Mouse (Mus musculus) heart, embryonic 15.5 days (tissue): ENCODE results near the gene Kif28. TPM values are rescaled to one million over a fixed set of nuclear protein-coding genes. Genes with fewer than 3 reads are reported as not detected.
"Not testable (repeated sequence)": the region's sequence is repeated elsewhere in the genome, so short reads cannot be mapped to it uniquely, and the experiment has no call there.

Experiments used
- ATAC-seq: fragments of 200-750 bp; cut with Nextera tagmentation; replicated peaks from 2 replicates; pipeline ENCODE4 v1.8.0; 2017; ENCODE audit warnings: low read depth, moderate TSS enrichment; ENCODE audit not compliant: insufficient number of reproducible peaks, insufficient read depth, low FRiP score
- H3K27ac ChIP-seq: fragments of 300-500 bp; sonication (generic); 2 replicates; pipeline ENCODE4 v1.5.1; 2015; ENCODE audit warnings: mild to moderate bottlenecking, inconsistent platforms
- H3K27me3 ChIP-seq: fragments of 300-500 bp; sonication (generic); 2 replicates; pipeline ENCODE4 v1.6.1; 2015; ENCODE audit warnings: inconsistent platforms
- H3K36me3 ChIP-seq: fragments of 300-500 bp; sonication (generic); 2 replicates; pipeline ENCODE4 v1.6.1; 2015; ENCODE audit warnings: mild to moderate bottlenecking, inconsistent platforms
- H3K4me1 ChIP-seq: fragments of 300-500 bp; sonication (generic); replicated peaks from 2 replicates; pipeline ENCODE4 v1.6.1; 2015; ENCODE audit warnings: inconsistent platforms
- H3K4me2 ChIP-seq: fragments of 300-500 bp; sonication (generic); 2 replicates; pipeline ENCODE4 v1.6.1; 2015; ENCODE audit warnings: inconsistent platforms, mild to moderate bottlenecking, moderate library complexity
- H3K4me3 ChIP-seq: fragments of 300-500 bp; sonication (generic); 2 replicates; pipeline ENCODE4 v1.5.1; 2015; ENCODE audit warnings: mild to moderate bottlenecking, inconsistent platforms
- H3K9ac ChIP-seq: fragments of 300-500 bp; sonication (generic); 2 replicates; pipeline ENCODE4 v1.6.1; 2015; ENCODE audit warnings: mild to moderate bottlenecking, inconsistent platforms
- H3K9me3 ChIP-seq: fragments of 300-500 bp; sonication (generic); replicated peaks from 2 replicates; pipeline ENCODE4 v1.6.1; 2016; ENCODE audit warnings: inconsistent platforms
- WGBS: fragments of 180-500 bp; shearing (Covaris S2); methylation state at CpG from one replicate; pipeline ENCODE4 v1.1.7; 2015; ENCODE audit warnings: mixed read lengths; 5-methylcytosine and 5-hydroxymethylcytosine counted together
- polyA plus RNA-seq: library from polyadenylated mRNA; unstranded; fragments of >200 nt; fragmentation: Nextera tagmentation; extraction: Ambion mirVana; gene quantifications from 2 replicates; pipeline ENCODE4 v1.2.1, GENCODE M21; 2015

Gene Kif28
- polyA plus RNA-seq, 1 experiment from 2014 or later: 0.08 TPM

- no peak for ATAC-seq
- Histone ChIP-seq H3K9ac (no peak overlapping the region), H3K4me1 (peaks cover 11% of the 10 kb centered on the region), H3K27ac (no peak overlapping the region; the same call in 1 of the 2 replicates), H3K9me3 (no peaks in the 10 kb centered on the region), H3K27me3 (no peaks in the 10 kb centered on the region), H3K4me2 (no peak overlapping the region), H3K4me3 (no peak overlapping the region), H3K36me3 (no peaks in the 10 kb centered on the region)
- WGBS: 34% methylated on average over 3 of the region's 3 CpGs
Measured at GRCm38 (mm10) chr1:179704150-179704549, 40.9 kb downstream of the Kif28 start.

- ATAC-seq: no peak
- Histone ChIP-seq H3K9ac (no peak overlapping the region), H3K4me3 (no peak overlapping the region), H3K4me1 (peaks cover 4% of the 10 kb centered on the region; the same call in 1 of the 2 replicates), H3K36me3 (peaks cover 11% of the 10 kb centered on the region), H3K4me2 (no peak overlapping the region), H3K27ac (no peak overlapping the region), H3K27me3 (no peaks in the 10 kb centered on the region), H3K9me3 (no peaks in the 10 kb centered on the region)
- WGBS: 74% methylated on average over 6 of the region's 6 CpGs
Measured at GRCm38 (mm10) chr1:179689479-179689878, 55.6 kb downstream of the Kif28 start.

DNA sequence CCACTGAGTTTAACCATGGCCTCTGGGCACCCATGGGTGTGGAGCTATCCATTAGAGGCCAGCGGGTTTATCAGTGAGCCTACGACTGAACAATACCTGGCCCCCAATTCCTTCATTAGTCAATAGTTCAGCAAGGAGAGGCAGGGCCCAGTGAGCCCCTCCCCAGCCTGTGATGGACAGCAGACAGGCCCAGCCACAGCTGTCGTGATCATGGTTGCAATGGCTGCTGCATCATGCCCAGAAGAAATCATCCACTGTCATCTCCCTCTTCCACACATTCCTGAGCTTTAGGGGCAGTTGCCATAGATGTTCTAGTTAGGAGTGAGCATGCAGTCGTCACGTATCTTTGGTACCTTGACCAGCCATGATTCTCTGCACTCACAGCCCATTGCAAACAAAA lies 56.2 kb downstream of the Kif28 start:
- peak overlapping the region; percentile 62 for H3K27ac ChIP-seq
- WGBS: 52% methylated on average over 5 of the region's 5 CpGs
- H3K9ac ChIP-seq: no peak overlapping the region
- ATAC-seq: no peak
- H3K4me3 ChIP-seq: no peak overlapping the region
- no peak overlapping the region for H3K4me2 ChIP-seq
- no peaks in the 10 kb centered on the region for H3K27me3 ChIP-seq
- peaks cover 13% of the 10 kb centered on the region for H3K36me3 ChIP-seq
- H3K9me3 ChIP-seq: no peaks in the 10 kb centered on the region
- peaks cover 4% of the 10 kb centered on the region; the same call in 1 of the 2 replicates for H3K4me1 ChIP-seq

GRCm38 (mm10) chr1:179688415-179688814 lies 56.7 kb downstream of the Kif28 start:
- peak overlapping the region; percentile 62 for H3K27ac ChIP-seq
- 34% methylated on average over 6 of the region's 6 CpGs for WGBS
- no peak overlapping the region for H3K4me2 ChIP-seq

GRCm38 (mm10) chr1:179687966-179688365 lies 57.1 kb downstream of the Kif28 start:
- no peak for ATAC-seq
- H3K9me3 ChIP-seq: no peaks in the 10 kb centered on the region
- H3K27me3 ChIP-seq: no peaks in the 10 kb centered on the region
- WGBS: 88% methylated on average over 3 of the region's 3 CpGs
- H3K4me3 ChIP-seq: no peak overlapping the region
- H3K27ac ChIP-seq: peak overlapping the region; percentile 62; the same call in 1 of the 2 replicates
- H3K4me2 ChIP-seq: no peak overlapping the region
- no peak overlapping the region for H3K9ac ChIP-seq
- peaks cover 4% of the 10 kb centered on the region; the same call in 1 of the 2 replicates for H3K4me1 ChIP-seq
- H3K36me3 ChIP-seq: peaks cover 21% of the 10 kb centered on the region

More at GRCm38 (mm10) chr1:179688415-179688814, 56.7 kb downstream of the Kif28 start:
- Histone ChIP-seq H3K27me3 (no peaks in the 10 kb centered on the region), H3K4me3 (no peak overlapping the region), H3K9me3 (no peaks in the 10 kb centered on the region), H3K9ac (no peak overlapping the region), H3K4me1 (peaks cover 4% of the 10 kb centered on the region; the same call in 1 of the 2 replicates), H3K36me3 (peaks cover 17% of the 10 kb centered on the region)
- ATAC-seq: peak; percentile 50; the same call in 1 of the 2 replicates

DNA sequence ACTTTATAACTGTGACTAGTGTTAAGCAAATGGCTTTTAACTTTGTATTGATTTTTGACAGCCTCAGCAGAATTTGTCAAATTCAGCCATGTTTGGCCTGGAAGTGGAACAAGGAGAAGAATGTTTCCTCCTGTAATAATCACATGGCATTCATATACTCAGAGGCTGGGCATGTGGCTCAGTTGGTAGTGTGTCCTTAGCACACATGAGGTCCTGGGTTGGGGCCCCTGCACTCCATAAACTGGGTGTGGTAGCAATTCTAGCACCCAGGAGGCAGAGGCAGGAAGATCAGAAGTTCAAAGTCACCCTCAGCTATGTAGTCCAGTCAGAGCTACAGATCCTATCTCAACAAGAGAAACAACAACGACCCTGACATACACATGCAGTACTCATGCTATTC lies 57.8 kb downstream of the Kif28 start:
- H3K9ac ChIP-seq: no peak overlapping the region
- H3K27me3 ChIP-seq: no peaks in the 10 kb centered on the region
- H3K9me3 ChIP-seq: no peaks in the 10 kb centered on the region
- no peak for ATAC-seq
- H3K4me3 ChIP-seq: no peak overlapping the region
- peaks cover 4% of the 10 kb centered on the region; the same call in 1 of the 2 replicates for H3K4me1 ChIP-seq
- H3K36me3 ChIP-seq: peaks cover 24% of the 10 kb centered on the region
- WGBS: 63% methylated on average over 1 of the region's 1 CpGs
- H3K4me2 ChIP-seq: no peak overlapping the region
- H3K27ac ChIP-seq: no peak overlapping the region

GRCm38 (mm10) chr1:179686781-179687180 lies 58.3 kb downstream of the Kif28 start:
- Histone ChIP-seq H3K9me3 (no peaks in the 10 kb centered on the region), H3K36me3 (peaks cover 26% of the 10 kb centered on the region), H3K4me1 (peaks cover 4% of the 10 kb centered on the region; the same call in 1 of the 2 replicates), H3K9ac (no peak overlapping the region), H3K4me3 (no peak overlapping the region), H3K27me3 (no peaks in the 10 kb centered on the region), H3K4me2 (no peak overlapping the region), H3K27ac (peak overlapping the region; percentile 34; the same call in 1 of the 2 replicates)
- ATAC-seq: no peak
- WGBS: 45% methylated on average over 5 of the region's 5 CpGs

DNA sequence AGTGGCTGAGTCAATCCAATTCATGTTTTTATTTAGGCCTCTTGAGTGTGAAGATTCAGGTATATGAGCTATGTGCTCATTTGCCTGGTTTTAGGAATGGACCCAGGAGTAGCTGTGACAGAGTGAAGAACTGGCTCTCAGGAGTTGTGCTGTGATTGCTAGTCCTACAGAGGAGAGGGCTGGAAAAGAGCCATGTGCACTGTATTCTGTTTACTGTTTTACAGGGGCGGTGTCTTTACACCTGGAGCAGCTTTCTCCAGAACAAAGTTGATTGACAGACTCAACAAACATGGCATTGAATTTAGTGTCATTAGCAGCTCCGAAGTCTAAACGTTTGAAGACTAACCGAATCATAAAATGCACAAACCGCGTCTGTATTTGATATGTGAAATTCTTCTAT lies 58.7 kb downstream of the Kif28 start:
- ATAC-seq: no peak
- H3K36me3 ChIP-seq: peaks cover 29% of the 10 kb centered on the region
- WGBS: 77% methylated on average over 6 of the region's 6 CpGs

DNA sequence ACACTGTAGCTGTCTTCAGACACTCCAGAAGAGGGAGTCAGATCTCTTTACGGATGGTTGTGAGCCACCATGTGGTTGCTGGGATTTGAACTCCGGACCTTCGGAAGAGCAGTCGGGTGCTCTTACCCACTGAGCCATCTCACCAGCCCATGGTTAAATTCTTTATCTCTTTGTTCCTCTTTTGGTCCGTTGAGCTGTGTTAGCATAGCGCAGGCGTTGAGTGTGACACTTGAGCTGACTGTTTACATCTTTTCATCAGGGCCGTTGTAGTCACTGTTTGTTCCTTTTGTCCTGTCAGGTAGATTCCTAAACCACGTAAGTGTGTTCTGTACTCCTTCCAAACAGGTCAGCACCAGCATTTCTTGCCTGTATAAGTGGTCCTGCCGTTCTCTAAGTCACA lies 62.3 kb downstream of the Kif28 start:
- H3K9me3 ChIP-seq, H3K4me3 ChIP-seq, H3K27ac ChIP-seq, H3K9ac ChIP-seq, H3K4me2 ChIP-seq, H3K27me3 ChIP-seq, H3K4me1 ChIP-seq, ATAC-seq: not testable (repeated sequence)
- H3K36me3 ChIP-seq: peaks cover 56% of the 10 kb centered on the region
- WGBS: 78% methylated on average over 10 of the region's 10 CpGs

More for the DNA sequence above, 58.7 kb downstream of the Kif28 start:
- H3K4me2 ChIP-seq: no peak overlapping the region
- no peak overlapping the region for H3K4me3 ChIP-seq
- H3K27me3 ChIP-seq: no peaks in the 10 kb centered on the region
- H3K27ac ChIP-seq: 0 out of 2 replicates have a peak overlapping the region, but pooled peaks have one; percentile 34
- H3K9me3 ChIP-seq: no peaks in the 10 kb centered on the region
- H3K9ac ChIP-seq: no peak overlapping the region
- peaks cover 4% of the 10 kb centered on the region; the same call in 1 of the 2 replicates for H3K4me1 ChIP-seq

DNA sequence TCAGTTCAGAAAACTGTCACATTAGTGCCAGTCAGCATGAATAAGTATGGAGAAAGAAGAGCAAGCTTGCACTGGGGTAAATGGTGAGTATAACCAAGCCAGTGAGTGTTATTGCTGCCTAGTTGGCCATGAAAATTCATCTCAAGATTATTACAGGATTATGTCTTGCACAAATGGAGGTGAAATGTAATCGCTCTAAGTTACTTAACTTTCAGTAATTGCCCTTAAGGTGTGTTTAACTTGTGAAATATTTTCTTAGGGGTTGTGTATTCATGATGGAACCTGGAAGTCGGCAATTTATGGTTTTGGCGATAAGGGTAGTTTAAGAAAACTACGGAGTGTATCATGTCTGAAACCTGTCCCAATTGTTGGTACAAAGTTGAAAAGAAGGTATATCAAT lies 65.7 kb downstream of the Kif28 start:
- Histone ChIP-seq H3K9me3 (no peaks in the 10 kb centered on the region), H3K27ac (no peak overlapping the region), H3K4me2 (no peak overlapping the region), H3K4me1 (no peaks in the 10 kb centered on the region), H3K9ac (no peak overlapping the region), H3K27me3 (no peaks in the 10 kb centered on the region), H3K36me3 (peaks cover 60% of the 10 kb centered on the region), H3K4me3 (no peak overlapping the region)
- no peak for ATAC-seq
- WGBS: 95% methylated on average over 4 of the region's 4 CpGs

DNA sequence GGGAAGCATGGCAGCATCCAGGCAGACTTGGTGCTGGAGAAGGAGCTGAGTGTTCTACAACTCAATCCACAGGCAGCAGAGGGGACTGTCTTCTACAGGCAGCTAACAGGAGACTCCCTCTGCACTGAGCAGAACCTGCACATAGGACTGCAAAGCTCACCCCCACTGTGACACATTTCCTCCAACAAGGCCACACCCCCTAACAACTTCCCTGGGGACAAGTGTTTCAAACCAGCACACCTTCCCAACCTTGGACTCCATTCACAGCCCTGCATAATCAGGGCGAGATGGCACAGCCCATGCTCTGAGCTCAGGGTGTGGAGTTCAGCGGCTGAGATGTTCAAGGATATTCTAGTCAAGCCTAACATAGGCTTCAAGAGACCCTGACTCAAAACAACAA lies 68.0 kb downstream of the Kif28 start:
- no peak overlapping the region for H3K4me2 ChIP-seq
- WGBS: 88% methylated on average over 2 of the region's 2 CpGs
- H3K36me3 ChIP-seq: peaks cover 61% of the 10 kb centered on the region
- no peak for ATAC-seq
- H3K4me3 ChIP-seq: no peak overlapping the region
- H3K27ac ChIP-seq: no peak overlapping the region
- H3K9me3 ChIP-seq: no peaks in the 10 kb centered on the region
- no peak overlapping the region for H3K9ac ChIP-seq
- H3K4me1 ChIP-seq: no peaks in the 10 kb centered on the region
- no peaks in the 10 kb centered on the region for H3K27me3 ChIP-seq

- no peak for ATAC-seq
- Histone ChIP-seq H3K4me1 (peaks cover 4% of the 10 kb centered on the region), H3K27me3 (no peaks in the 10 kb centered on the region), H3K4me2 (no peak overlapping the region), H3K4me3 (no peak overlapping the region), H3K27ac (no peak overlapping the region), H3K9ac (no peak overlapping the region), H3K9me3 (no peaks in the 10 kb centered on the region), H3K36me3 (peaks cover 40% of the 10 kb centered on the region)
- 88% methylated on average over 3 of the region's 3 CpGs for WGBS
Measured at GRCm38 (mm10) chr1:179674355-179674754, 70.7 kb downstream of the Kif28 start.
